Comparison of ENCODE assay signal across 13 mouse cellular contexts in the genomic region with DNA sequence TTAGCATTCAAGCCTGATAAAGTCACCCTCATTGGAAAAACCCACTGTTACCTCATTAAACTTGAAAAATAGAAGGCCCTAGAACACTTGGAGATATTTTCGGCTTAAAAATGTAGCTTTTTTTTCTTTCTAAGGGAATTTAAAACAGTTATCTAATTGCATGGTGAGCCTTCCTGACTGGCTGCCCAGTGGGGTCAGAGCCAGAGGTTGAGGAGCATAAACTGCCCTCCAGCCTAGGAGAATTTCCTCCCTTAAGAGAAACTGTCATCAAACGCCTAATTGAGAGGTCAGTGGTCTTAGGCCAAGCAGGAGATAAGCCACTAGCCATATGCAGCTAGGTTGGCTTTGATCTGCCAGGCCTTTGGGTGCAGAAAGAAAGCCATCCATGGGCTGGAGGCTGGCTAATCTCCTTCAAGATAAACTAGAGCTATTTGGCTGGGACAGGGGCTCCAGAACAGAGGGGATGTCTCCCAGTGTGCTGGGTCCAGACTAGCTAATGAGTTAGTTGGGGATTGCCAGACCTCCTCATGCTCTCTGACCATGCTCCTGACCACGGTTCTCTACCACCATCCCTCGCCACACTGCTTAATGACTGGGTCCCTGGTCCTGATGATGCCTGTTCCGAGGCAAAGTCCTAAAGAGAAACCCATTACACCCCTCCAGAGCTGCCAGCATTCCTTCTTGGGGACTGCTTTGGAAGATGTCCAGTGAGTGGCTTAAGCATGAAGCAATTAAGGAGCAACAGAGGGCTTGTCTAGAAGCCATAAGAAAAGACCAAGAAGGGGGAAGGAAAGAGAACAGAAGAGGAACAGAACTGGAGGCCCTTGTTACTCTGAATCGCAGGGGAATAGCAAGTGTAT.
DNase-seq lines count a peak whose midpoint lies in the region.
"Had no signal": no experiment of that assay in that cellular context is flagged by ENCODE, and none has a peak within 500 bp of the region (broad histone marks: within the 10 kb centered on the region; RNA-seq: fewer than 3 reads in every experiment).

No protein-coding gene starts in this region.

- peaks cover 17% of the 10 kb centered on the region for H3K4me1 ChIP-seq in heart, embryonic 10.5 days

- no peak overlapping the region for H3K27ac ChIP-seq in heart, embryonic 10.5 days
- H3K27ac ChIP-seq: hindbrain, embryonic 10.5 days; limb, embryonic 12.5 days had no signal

- H3K4me3 ChIP-seq in heart, embryonic 10.5 days = no peak overlapping the region
- H3K4me3 ChIP-seq: hindbrain, embryonic 10.5 days; limb, embryonic 12.5 days had no signal

- H3K27me3 ChIP-seq in heart, embryonic 10.5 days (ENCODE audit: insufficient read depth, poor library complexity, severe bottlenecking) = no peaks in the 10 kb centered on the region

- no peaks in the 10 kb centered on the region for H3K36me3 ChIP-seq in heart, embryonic 10.5 days
- H3K36me3 ChIP-seq: hindbrain, embryonic 10.5 days; limb, embryonic 12.5 days had no signal

- no peaks in the 10 kb centered on the region for H3K9me3 ChIP-seq in heart, embryonic 10.5 days
- H3K9me3 ChIP-seq: hindbrain, embryonic 10.5 days; limb, embryonic 12.5 days had no signal

- WGBS in heart, embryonic 10.5 days = 46% methylated on average over 6 of the region's 6 CpGs

- peak; percentile 95 for DNase-seq in heart, adult 11 months
- no peak for DNase-seq in heart, embryonic 10.5 days (ENCODE audit: low spot score)
- peak; percentile 19 for DNase-seq in urinary bladder, postnatal 14 days (ENCODE audit: low spot score)
- DNase-seq in urinary bladder, adult 18-20 months (ENCODE audit: low spot score in 2 of 2) = no peak
- peak; percentile 58 for DNase-seq in lung, postnatal 10 days
- DNase-seq in T-cell, adult 2 months (ENCODE audit: low spot score) = no peak
- no peak for DNase-seq in frontal cortex, postnatal 36 days (ENCODE audit: low spot score in 2 of 2)
- DNase-seq in retina, postnatal 1 day = no peak
- DNase-seq: cerebellum, adult 11 months; midbrain, embryonic 14.5 days; thymus, adult 2 months had no signal

Comparison
In these comparisons a context has a peak if more than half of its experiments do, and no peak if none do; other contexts are left out.
1. DNase-seq: peak in heart, adult 11 months (single experiment), urinary bladder, postnatal 14 days (single experiment) and lung, postnatal 10 days (single experiment); none in heart, embryonic 10.5 days (single experiment), urinary bladder, adult 18-20 months (0 of 2), T-cell, adult 2 months (single experiment), frontal cortex, postnatal 36 days (0 of 2) and retina, postnatal 1 day (single experiment).